Mouse (Mus musculus) hindlimb bud, embryonic 11.5 days (tissue): ENCODE measurements around the gene Nsmce4a.

ENCODE experiments used
- DNase-seq: peaks from one replicate; pipeline ENCODE4 v3.0.0-alpha.2; 2012; ENCODE audit warnings: low read depth, low spot score; ENCODE audit errors: extremely low spot score

The Nsmce4a gene

GRCm38 (mm10) chr7:130578066-130578465 is 5.1 kb upstream of the Nsmce4a start:
- DNase-seq, result no peak

GRCm38 (mm10) chr7:130577388-130578003 is 4.6 kb upstream of the Nsmce4a start, which contains the start of gene Tacc2:
Gene Tacc2, plus strand, starts transcription at chr7:130577438.
- no peak for DNase-seq

GRCm38 (mm10) chr7:130576981-130577380 is 4.1 kb upstream of the Nsmce4a start:
- no peak for DNase-seq

- no peak for DNase-seq
These were observed 1.5 kb upstream of the Nsmce4a start for GRCm38 (mm10) chr7:130574211-130574991.

- no peak for DNase-seq
These were observed 828 bp upstream of the Nsmce4a start for GRCm38 (mm10) chr7:130573746-130574145.

- no peak for DNase-seq
These were observed 2.4 kb downstream of the Nsmce4a start for GRCm38 (mm10) chr7:130570472-130570871.

- DNase-seq, result no peak
These were observed 4.0 kb downstream of the Nsmce4a start for GRCm38 (mm10) chr7:130568783-130569436.

GRCm38 (mm10) chr7:130564596-130564995 is 8.3 kb downstream of the Nsmce4a start:
- no peak for DNase-seq

GRCm38 (mm10) chr7:130563880-130564279 is 9.0 kb downstream of the Nsmce4a start:
- no peak for DNase-seq

GRCm38 (mm10) chr7:130563276-130563675 is 9.6 kb downstream of the Nsmce4a start:
- no peak for DNase-seq

- no peak for DNase-seq
These were observed 12.0 kb downstream of the Nsmce4a start for GRCm38 (mm10) chr7:130560933-130561332.

GRCm38 (mm10) chr7:130558592-130558991 is 14.3 kb downstream of the Nsmce4a start:
- no peak for DNase-seq

GRCm38 (mm10) chr7:130555597-130555996 is 17.3 kb downstream of the Nsmce4a start:
- DNase-seq, result no peak

GRCm38 (mm10) chr7:130553321-130553720 is 19.6 kb downstream of the Nsmce4a start:
- no peak for DNase-seq

GRCm38 (mm10) chr7:130552780-130553179 is 20.1 kb downstream of the Nsmce4a start:
- DNase-seq, result no peak

- DNase-seq, result no peak
These were observed 25.2 kb downstream of the Nsmce4a start for GRCm38 (mm10) chr7:130547635-130548175.

- DNase-seq, result peak; percentile 63
These were observed 26.0 kb downstream of the Nsmce4a start for GRCm38 (mm10) chr7:130546791-130547484.

- no peak for DNase-seq
These were observed 26.5 kb downstream of the Nsmce4a start for GRCm38 (mm10) chr7:130546421-130546790.

- no peak for DNase-seq
These were observed 27.0 kb downstream of the Nsmce4a start for GRCm38 (mm10) chr7:130545893-130546292.

- DNase-seq, result no peak
These were observed 27.5 kb downstream of the Nsmce4a start for GRCm38 (mm10) chr7:130545401-130545800.

GRCm38 (mm10) chr7:130543181-130543580 is 29.7 kb downstream of the Nsmce4a start:
- DNase-seq, result no peak
